In the genomic region with DNA sequence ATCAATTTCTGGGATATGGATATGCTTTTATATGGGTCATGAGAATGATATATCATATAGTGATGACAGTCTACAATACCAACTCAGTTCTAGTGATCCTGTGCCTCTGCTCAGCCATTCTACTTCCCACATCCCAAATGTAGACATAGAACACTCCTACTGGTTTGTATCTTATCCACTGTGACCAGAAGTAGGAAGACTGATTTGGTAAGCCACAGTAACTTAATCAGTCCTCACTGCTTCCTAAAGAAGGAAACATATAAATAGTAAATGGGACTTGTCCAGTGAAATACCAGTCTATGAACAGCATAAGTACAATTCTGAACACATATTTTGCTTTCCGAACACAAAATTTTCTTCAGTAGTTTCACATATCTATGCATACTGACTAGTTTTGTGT, we compare ENCODE assay signal across 29 mouse cellular contexts.
"Had no signal": no experiment of that assay in that cellular context is flagged by ENCODE, and none has a peak within 500 bp of the region (broad histone marks: within the 10 kb centered on the region; RNA-seq: fewer than 3 reads in every experiment).

No protein-coding gene starts in this region.

- H3K4me1 ChIP-seq: limb, embryonic 10.5 days; limb, embryonic 12.5 days; limb, embryonic 13.5 days; limb, embryonic 15.5 days; liver, embryonic 12.5 days; liver, embryonic 13.5 days; liver, embryonic 15.5 days; lung, embryonic 15.5 days; midbrain, embryonic 10.5 days; midbrain, embryonic 12.5 days; midbrain, embryonic 13.5 days; midbrain, embryonic 15.5 days; neural tube, embryonic 12.5 days had no signal

- H3K9me3 ChIP-seq: limb, embryonic 10.5 days; limb, embryonic 12.5 days; limb, embryonic 13.5 days; limb, embryonic 15.5 days; liver, embryonic 12.5 days; liver, embryonic 13.5 days; liver, embryonic 15.5 days; lung, embryonic 15.5 days; midbrain, embryonic 10.5 days; midbrain, embryonic 12.5 days; midbrain, embryonic 13.5 days; midbrain, embryonic 15.5 days; neural tube, embryonic 12.5 days had no signal

- H3K27ac ChIP-seq: limb, embryonic 10.5 days; limb, embryonic 12.5 days; limb, embryonic 13.5 days; limb, embryonic 15.5 days; liver, embryonic 12.5 days; liver, embryonic 13.5 days; liver, embryonic 14.5 days; liver, embryonic 15.5 days; lung, embryonic 15.5 days; macrophage; midbrain, embryonic 10.5 days; midbrain, embryonic 12.5 days; midbrain, embryonic 13.5 days; midbrain, embryonic 15.5 days; neural tube, embryonic 12.5 days had no signal

- DNase-seq: left cerebral cortex, postnatal 4 days; liver; liver, embryonic 13.5 days; liver, postnatal 0 days; lung, adult 18-20 months; lung, adult 2 months; lung, embryonic 14.5 days; lung, postnatal 10 days; lung, postnatal 14 days; lung, postnatal 36 days; lung, postnatal 4 days; midbrain, embryonic 14.5 days had no signal

- H3K9ac ChIP-seq: limb, embryonic 12.5 days; limb, embryonic 13.5 days; limb, embryonic 15.5 days; liver, embryonic 12.5 days; liver, embryonic 13.5 days; liver, embryonic 14.5 days; liver, embryonic 15.5 days; liver, postnatal 0 days; lung, embryonic 14.5 days; lung, embryonic 15.5 days; midbrain, embryonic 12.5 days; midbrain, embryonic 13.5 days; midbrain, embryonic 15.5 days; neural tube, embryonic 12.5 days had no signal

- H3K27me3 ChIP-seq: limb, embryonic 12.5 days; limb, embryonic 13.5 days; limb, embryonic 15.5 days; liver, embryonic 12.5 days; liver, embryonic 13.5 days; liver, embryonic 15.5 days; lung, embryonic 15.5 days; midbrain, embryonic 12.5 days; midbrain, embryonic 13.5 days; midbrain, embryonic 15.5 days; neural tube, embryonic 12.5 days had no signal

- ATAC-seq: liver, embryonic 12.5 days; liver, postnatal 0 days; lung, postnatal 0 days; midbrain, embryonic 13.5 days; midbrain, embryonic 15.5 days; midbrain, embryonic 16.5 days had no signal

- H3K4me3 ChIP-seq: limb, embryonic 10.5 days; limb, embryonic 12.5 days; limb, embryonic 13.5 days; limb, embryonic 15.5 days; liver, embryonic 12.5 days; liver, embryonic 13.5 days; liver, embryonic 15.5 days; lung, embryonic 15.5 days; midbrain, embryonic 10.5 days; midbrain, embryonic 12.5 days; midbrain, embryonic 13.5 days; midbrain, embryonic 15.5 days; myocyte; neural tube, embryonic 12.5 days had no signal
